Mouse (Mus musculus): Measurements from ENCODE around the gene Gm20388.

DNA sequence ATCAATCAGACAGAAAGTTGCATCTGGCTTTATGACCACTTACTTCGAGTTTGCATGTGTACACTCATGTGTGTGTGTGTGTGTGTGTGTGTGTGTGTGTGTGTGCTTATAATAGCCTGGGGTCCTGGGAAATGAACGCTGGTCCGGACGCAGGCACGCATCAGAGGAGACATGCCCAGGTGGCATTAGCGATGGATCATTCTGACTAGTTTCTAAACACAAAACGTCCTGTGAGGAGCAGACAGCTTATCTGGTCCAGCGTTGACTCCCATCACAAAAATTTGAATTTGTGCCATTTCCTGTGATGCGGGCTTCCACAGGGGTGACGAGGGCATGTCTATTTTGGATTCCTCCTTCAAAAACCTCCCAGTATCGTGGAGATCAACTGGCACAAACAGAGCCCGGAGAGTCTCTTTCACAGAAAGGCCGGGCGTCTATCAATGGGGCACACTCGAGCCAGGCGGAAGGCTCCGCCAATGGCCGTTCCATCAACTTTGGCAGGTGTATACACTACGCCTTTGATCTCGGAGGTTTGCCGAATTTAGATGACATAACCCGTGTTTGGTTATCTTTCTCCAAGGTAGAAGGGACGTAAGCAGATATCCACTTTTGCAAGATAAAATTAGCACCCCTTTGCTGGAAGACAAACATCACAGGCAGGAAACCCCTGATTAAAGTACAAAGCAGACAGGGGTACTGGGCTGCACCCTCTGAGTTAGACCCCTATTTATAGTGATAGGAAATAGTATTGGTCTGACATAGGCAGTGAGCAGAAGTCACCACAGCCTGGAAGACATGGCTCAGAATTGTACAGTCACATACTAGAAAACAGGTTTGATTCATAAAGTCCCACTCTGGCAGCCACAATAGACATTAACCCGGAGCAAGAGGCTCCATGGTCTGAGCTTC, 965.6 kb downstream of the Gm20388 start:
- no peak for TF ChIP-seq POLR2A (IDR thresholded peaks at IDR 0.05; ENCODE audit: borderline replicate concordance, extremely low read depth, insufficient read depth, insufficient read length, poor library complexity, severe bottlenecking)
- no peak for TF ChIP-seq CTCF (IDR thresholded peaks at IDR 0.05; ENCODE audit: borderline replicate concordance, extremely low read depth, insufficient read depth, insufficient read length)

All from brain, embryonic 14.5 days (tissue).